Mouse (Mus musculus) megakaryocyte progenitor cell, adult 5-6 weeks (primary cell): ENCODE measurements around the gene Asb15. TPM values are rescaled to one million over a fixed set of nuclear protein-coding genes. Genes with fewer than 3 reads are reported as not detected.

ENCODE experiments used
- ATAC-seq: replicated peaks from 2 replicates; pipeline ENCODE4 v1.8.0; 2016; ENCODE audit warnings: mild to moderate bottlenecking, moderate TSS enrichment, inconsistent platforms; ENCODE audit not compliant: poor library complexity
- total RNA-seq, 2 experiments: library from RNA; stranded (forward) in 1 of 2; stranded (reverse) in 1 of 2; fragments of 157-497, 149-512 nt in 1 of 2; fragments of 200-1000 nt in 1 of 2; gene quantifications; 2 replicates each; pipeline versions ENCODE4 v1.2.3 to v1.2.4; 2015 to 2017

Gene Asb15
- not detected in 2 replicates for total RNA-seq (2015)
- not detected in 2 replicates for total RNA-seq (2017)

- 0 out of 2 replicates have a peak, but pooled peaks have one; percentile 0 for ATAC-seq
Measured at GRCm38 (mm10) chr6:24528064-24528243, at the start of gene Asb15. Gene Asb15, plus strand, starts transcription at chr6:24528144.

DNA sequence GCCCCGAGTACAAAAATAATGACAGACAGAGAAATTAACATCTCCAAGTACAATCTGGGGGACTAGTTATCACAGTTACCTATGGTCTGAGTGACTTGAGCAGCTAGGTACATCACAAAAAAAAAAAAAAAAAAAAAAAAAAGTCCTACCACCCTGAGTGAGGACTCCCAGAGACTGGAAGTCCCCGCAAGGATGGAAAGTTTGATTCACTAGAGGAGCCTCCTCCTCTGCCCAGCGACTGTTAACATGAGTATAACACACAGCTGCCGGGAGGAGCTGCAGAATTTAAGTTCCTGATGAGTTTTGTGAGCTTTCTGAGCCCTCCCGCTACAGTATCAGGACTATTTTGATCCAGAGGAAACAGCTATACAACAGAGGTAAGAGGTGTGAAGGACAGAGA is 41.4 kb upstream of the Asb15 start:
- no peak for ATAC-seq

GRCm38 (mm10) chr6:24490341-24490740 is 37.6 kb upstream of the Asb15 start:
- ATAC-seq: 0 out of 2 replicates have a peak, but pooled peaks have one; percentile 46

- ATAC-seq: no peak
Measured at GRCm38 (mm10) chr6:24504141-24504540, 23.8 kb upstream of the Asb15 start.

- ATAC-seq: peak; percentile 93
Measured at GRCm38 (mm10) chr6:24514552-24515284, 13.2 kb upstream of the Asb15 start, which contains the start of gene Iqub. Gene Iqub, minus strand, starts transcription at chr6:24515067.

DNA sequence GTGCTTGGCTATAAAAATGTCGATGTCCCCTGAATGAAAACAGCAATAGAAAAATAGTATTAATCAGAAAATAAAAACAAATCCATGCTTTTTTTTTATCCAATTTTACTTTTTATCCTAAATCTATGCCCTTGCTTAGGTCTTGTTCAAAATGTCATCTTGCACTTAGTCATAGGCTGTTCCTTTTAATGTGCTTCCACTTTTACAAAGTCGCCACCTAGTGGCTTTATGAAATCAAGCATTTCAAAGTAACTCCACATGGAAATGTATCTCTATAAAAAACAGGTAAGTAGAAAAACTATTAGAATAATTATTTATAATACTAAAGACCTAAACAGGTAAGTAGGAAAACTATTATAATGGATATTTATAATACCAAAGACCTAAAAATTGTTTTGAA is 11.7 kb upstream of the Asb15 start:
- peak; percentile 90 for ATAC-seq

DNA sequence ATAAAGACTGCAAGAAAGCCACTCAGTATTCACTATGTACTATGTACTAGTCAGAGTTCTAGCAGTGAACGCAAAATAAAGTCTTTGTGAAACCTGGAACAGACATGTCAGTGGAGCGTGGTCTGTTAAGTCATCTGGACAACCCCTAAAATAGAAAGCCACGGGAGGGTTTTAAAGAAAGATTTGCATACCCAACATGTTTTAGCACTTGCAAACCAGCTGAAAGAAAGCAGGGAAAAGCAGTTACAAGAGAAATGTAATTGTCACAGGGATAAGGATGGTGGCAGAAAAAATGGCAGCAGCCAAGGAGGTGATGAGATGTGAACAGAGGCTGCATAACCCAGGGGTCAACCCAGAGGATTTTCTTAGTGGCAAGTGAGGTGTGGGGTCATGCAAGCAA is 2.2 kb upstream of the Asb15 start:
- no peak for ATAC-seq

DNA sequence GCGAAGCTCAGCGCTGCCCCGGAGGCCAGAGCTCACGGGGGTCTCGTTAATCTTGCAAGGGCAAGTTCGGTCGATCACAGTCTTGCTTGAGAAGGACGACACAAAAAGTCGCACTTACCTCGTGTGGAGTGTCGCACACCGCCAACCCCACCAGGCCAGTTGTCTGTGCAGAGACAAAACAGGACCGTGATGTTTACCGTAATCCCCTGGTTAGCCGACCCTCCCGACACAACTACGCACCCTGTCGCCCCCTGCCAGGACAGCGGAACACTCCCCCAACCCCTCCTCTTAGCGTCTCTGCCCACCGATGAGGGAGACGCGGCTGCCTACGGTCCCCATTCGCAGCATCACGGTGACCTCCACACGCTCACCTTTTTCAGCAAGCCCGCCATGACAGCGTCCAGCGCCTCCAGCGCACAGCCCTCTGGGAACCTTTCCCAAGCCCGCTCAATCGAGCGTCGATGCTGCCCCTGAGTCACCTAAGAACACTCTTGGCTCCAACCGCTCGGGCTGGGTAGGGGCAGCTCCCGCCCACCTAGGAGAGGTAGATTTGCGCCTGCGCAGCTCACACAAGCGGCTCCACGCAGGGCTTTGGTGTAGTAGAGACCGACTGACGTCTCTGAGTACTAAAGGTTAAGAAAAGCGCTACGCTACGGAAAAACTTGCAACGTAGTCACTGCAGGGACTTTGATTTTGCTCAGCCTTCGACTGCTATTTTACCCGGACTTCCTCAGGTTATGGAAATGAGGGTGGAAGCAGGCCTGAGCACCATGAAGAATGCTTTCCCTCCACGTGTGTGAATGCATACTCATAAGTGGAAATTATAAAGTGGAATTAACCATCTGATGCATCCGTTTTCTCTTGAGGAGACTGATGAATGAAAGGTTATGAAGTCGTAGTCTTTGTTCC is 535 bp upstream of the Asb15 start, which contains the start of gene Ndufa5:
Gene Ndufa5, minus strand, starts transcription at position 859 of the 909 bp plus-strand sequence.
- peak; percentile 91 for ATAC-seq

GRCm38 (mm10) chr6:24530166-24530565 is 2.2 kb downstream of the Asb15 start:
- peak; percentile 59 for ATAC-seq

- ATAC-seq: peak; percentile 35
Measured at GRCm38 (mm10) chr6:24530711-24531420, 2.9 kb downstream of the Asb15 start.

GRCm38 (mm10) chr6:24532804-24533203 is 4.9 kb downstream of the Asb15 start:
- ATAC-seq: no peak

DNA sequence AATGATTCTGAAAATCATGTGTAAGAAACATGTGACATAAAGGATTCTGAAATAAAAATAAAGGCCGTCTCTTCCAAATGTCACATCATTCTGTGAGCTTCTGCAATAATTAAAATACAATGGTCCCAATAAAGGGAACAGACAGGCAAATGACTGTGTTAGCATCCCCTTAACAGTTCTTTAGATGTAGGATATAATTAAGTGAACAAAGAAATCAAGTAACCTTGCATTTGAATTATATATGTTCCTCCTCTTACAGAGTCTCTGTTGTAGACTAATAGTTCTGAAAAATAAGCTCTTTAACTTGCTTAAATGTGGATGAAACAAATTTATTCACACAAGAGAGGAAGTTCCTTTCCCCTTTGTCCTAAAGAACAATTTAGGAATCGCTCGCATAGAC is 10.5 kb downstream of the Asb15 start:
- ATAC-seq: no peak

GRCm38 (mm10) chr6:24540106-24540505 is 12.2 kb downstream of the Asb15 start:
- no peak for ATAC-seq

- ATAC-seq: no peak
Measured at GRCm38 (mm10) chr6:24542393-24542792, 14.4 kb downstream of the Asb15 start.

DNA sequence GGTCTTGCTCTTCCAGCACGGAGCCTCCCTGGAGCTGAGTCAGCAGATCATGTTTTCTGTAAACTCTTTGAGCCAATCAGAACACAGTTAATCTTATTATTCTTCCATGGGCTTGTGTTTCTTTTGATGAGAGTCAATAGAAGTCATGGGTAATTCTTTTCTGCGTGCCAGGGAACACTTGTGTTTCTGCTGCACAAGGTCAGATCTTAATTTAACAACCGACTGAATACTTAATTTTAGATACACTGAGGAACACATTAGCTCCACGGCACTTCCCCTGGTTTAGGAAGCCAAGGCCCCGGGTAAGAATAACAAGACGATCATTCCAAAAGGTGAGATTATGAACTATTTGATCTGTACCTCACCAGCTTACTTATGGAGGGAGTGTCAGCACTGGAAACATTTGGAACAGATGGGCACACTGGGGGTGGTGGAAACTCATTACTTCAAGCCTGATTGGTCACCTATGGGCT is 15.2 kb downstream of the Asb15 start:
- ATAC-seq: no peak

DNA sequence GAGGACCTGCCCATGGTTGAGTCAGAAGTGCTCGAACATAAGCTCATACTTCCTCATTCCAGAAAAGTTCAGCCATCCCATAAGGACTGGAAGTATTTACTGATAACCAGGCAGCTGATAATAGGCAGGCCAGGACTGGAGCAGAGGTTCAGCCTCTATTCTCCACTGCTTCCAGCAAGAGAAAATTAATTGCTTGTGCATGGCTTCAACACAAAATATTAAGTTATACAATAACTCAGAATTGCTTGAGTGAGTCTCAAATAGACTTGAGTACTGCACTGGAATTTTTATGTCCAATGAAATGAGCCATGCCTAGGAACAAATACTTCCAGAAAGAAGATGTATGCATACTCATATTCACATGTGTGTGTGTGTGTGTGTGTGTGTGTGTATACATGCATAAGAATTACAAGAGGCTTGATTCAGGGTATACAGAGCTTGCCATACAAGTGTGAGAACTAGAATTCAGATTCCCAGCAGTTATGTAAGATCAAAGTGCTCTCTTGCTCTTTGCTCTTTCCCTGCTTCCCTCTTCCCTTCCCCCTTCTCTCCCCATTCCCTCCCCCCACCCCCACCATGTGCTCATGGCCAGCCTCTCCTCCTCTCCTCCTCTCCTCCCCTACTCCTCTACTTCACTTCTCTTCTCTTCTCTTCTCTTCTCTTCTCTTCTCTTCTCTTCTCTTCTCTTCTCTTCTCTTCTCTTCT is 18.9 kb downstream of the Asb15 start:
- no peak for ATAC-seq

GRCm38 (mm10) chr6:24549801-24550200 is 21.9 kb downstream of the Asb15 start:
- ATAC-seq: no peak

GRCm38 (mm10) chr6:24552046-24552445 is 24.1 kb downstream of the Asb15 start:
- ATAC-seq: no peak

- ATAC-seq: no peak
Measured at GRCm38 (mm10) chr6:24554427-24555086, 26.6 kb downstream of the Asb15 start.

GRCm38 (mm10) chr6:24555488-24555887 is 27.5 kb downstream of the Asb15 start:
- ATAC-seq: no peak
